8 mouse cellular contexts compared by ENCODE assay signal in genomic region chr8:10945939-10946740, GRCm38 (mm10).
A peak's percentile ranks its signal among the peaks of the same experiment; 100 is the strongest.
DNase-seq lines count a peak whose midpoint lies in the region; ATAC-seq lines count a peak whose summit lies in the region.

No protein-coding gene starts in this region.

- peak overlapping the region; percentile 63 for H3K4me2 ChIP-seq in heart, embryonic 14.5 days (ENCODE audit: low read length)
- peak overlapping the region; percentile 64 for H3K4me2 ChIP-seq in liver, embryonic 15.5 days
- peak overlapping the region; percentile 52 for H3K4me2 ChIP-seq in stomach, embryonic 16.5 days (ENCODE audit: low read depth, low read length)

- no peaks in the 10 kb centered on the region for H3K9me3 ChIP-seq in forebrain, embryonic 10.5 days
- H3K9me3 ChIP-seq in heart, embryonic 14.5 days (ENCODE audit: control insufficient read depth, low read length), result no peaks in the 10 kb centered on the region
- no peaks in the 10 kb centered on the region for H3K9me3 ChIP-seq in liver, embryonic 15.5 days (replicated peaks)
- no peaks in the 10 kb centered on the region for H3K9me3 ChIP-seq in stomach, embryonic 16.5 days (replicated peaks; ENCODE audit: control insufficient read depth, low read length)

- peaks cover 75% of the 10 kb centered on the region for H3K27me3 ChIP-seq in forebrain, embryonic 10.5 days (ENCODE audit: poor library complexity, severe bottlenecking)
- peaks cover 6% of the 10 kb centered on the region for H3K27me3 ChIP-seq in heart, embryonic 14.5 days (ENCODE audit: control insufficient read depth, insufficient read depth, low read length)
- H3K27me3 ChIP-seq in liver, embryonic 15.5 days, result peaks cover 7% of the 10 kb centered on the region; the same call in 1 of the 2 replicates
- H3K27me3 ChIP-seq in stomach, embryonic 16.5 days (ENCODE audit: control insufficient read depth, insufficient read depth, low read length), result 0 out of 2 replicates have a peak, but pooled peaks cover 2% of the 10 kb centered on the region

- H3K36me3 ChIP-seq in forebrain, embryonic 10.5 days (replicated peaks), result no peaks in the 10 kb centered on the region
- H3K36me3 ChIP-seq in heart, embryonic 14.5 days (ENCODE audit: control insufficient read depth, insufficient read depth, low read length), result no peaks in the 10 kb centered on the region
- H3K36me3 ChIP-seq in liver, embryonic 15.5 days (replicated peaks), result no peaks in the 10 kb centered on the region
- no peaks in the 10 kb centered on the region for H3K36me3 ChIP-seq in stomach, embryonic 16.5 days (ENCODE audit: control insufficient read depth, insufficient read depth, low read length)

- WGBS in forebrain, embryonic 10.5 days, result 10% methylated on average over 23 of the region's 23 CpGs
- WGBS in heart, embryonic 14.5 days, result 5% methylated on average over 23 of the region's 23 CpGs
- under 1% methylated on average over 23 of the region's 23 CpGs for WGBS in liver, embryonic 15.5 days (ENCODE audit: insufficient replicate concordance)
- 2% methylated on average over 23 of the region's 23 CpGs for WGBS in stomach, embryonic 16.5 days

- peak overlapping the region; percentile 29 for H3K4me3 ChIP-seq in forebrain, embryonic 10.5 days
- peak overlapping the region; percentile 18 to 20; a peak in 3 of 4 replicates for H3K4me3 ChIP-seq in heart, embryonic 14.5 days (ENCODE audit: control insufficient read depth in 1 of 2, insufficient read depth in 1 of 2, low read depth in 1 of 2, low read length in 2 of 2)
- peak overlapping the region; percentile 31; the same call in 1 of the 2 replicates for H3K4me3 ChIP-seq in liver, embryonic 15.5 days (replicated peaks)
- peak overlapping the region; percentile 21 for H3K4me3 ChIP-seq in stomach, embryonic 16.5 days (replicated peaks; ENCODE audit: low read length)

- peak; percentile 81 for DNase-seq in CD4-positive helper T cell, adult 2 months (ENCODE audit: low read depth, low spot score)
- DNase-seq in adrenal gland, postnatal 36 days, result peak; percentile 94 to 95
- DNase-seq in forebrain, embryonic 10.5 days (ENCODE audit: extremely low spot score, low spot score), result peak; percentile 66
- DNase-seq in kidney, postnatal 10 days, result peak; percentile 96
- DNase-seq in neural tube, embryonic 10.5 days (ENCODE audit: extremely low spot score, low spot score), result peak; percentile 77

- peak overlapping the region; percentile 88 for H3K27ac ChIP-seq in forebrain, embryonic 10.5 days
- H3K27ac ChIP-seq in heart, embryonic 14.5 days (replicated peaks in 1 of 2; ENCODE audit: control insufficient read depth in 1 of 2, insufficient read depth in 1 of 2, low read depth in 2 of 2, low read length in 2 of 2), result peak overlapping the region; percentile 57 to 65
- H3K27ac ChIP-seq in liver, embryonic 15.5 days (replicated peaks), result peak overlapping the region; percentile 45
- peak overlapping the region; percentile 84 for H3K27ac ChIP-seq in stomach, embryonic 16.5 days (ENCODE audit: low read length)

- peak; percentile 91 for ATAC-seq in heart, embryonic 14.5 days (ENCODE audit: insufficient number of reproducible peaks, insufficient read depth, low FRiP score, low read depth)
- ATAC-seq in liver, embryonic 15.5 days (ENCODE audit: insufficient read depth), result peak; percentile 87
- peak; percentile 95 for ATAC-seq in stomach, embryonic 16.5 days (ENCODE audit: insufficient read depth, low FRiP score)

- peaks cover 44% of the 10 kb centered on the region for H3K4me1 ChIP-seq in forebrain, embryonic 10.5 days
- H3K4me1 ChIP-seq in heart, embryonic 14.5 days (ENCODE audit: control insufficient read depth in 2 of 2, insufficient read depth in 2 of 2, low read length in 2 of 2), result peaks cover 28 to 34% of the 10 kb centered on the region in 2 experiments
- peaks cover 30% of the 10 kb centered on the region for H3K4me1 ChIP-seq in liver, embryonic 15.5 days (replicated peaks)
- H3K4me1 ChIP-seq in stomach, embryonic 16.5 days (ENCODE audit: control insufficient read depth, insufficient read depth, low read length), result peaks cover 36% of the 10 kb centered on the region

- peak overlapping the region; percentile 59 for H3K9ac ChIP-seq in heart, embryonic 14.5 days (ENCODE audit: low read length)
- H3K9ac ChIP-seq in liver, embryonic 15.5 days, result peak overlapping the region; percentile 16; the same call in 1 of the 2 replicates
- peak overlapping the region; percentile 53 for H3K9ac ChIP-seq in stomach, embryonic 16.5 days (ENCODE audit: low read length)

Comparison
In these comparisons a context has a peak if more than half of its experiments do, and no peak if none do; other contexts are left out.
1. Peak in every context shown above with its lines: DNase-seq, ATAC-seq, H3K4me3 ChIP-seq and H3K27ac ChIP-seq.